Mouse (Mus musculus) effector memory CD4-positive, alpha-beta T cell, adult 7 months (primary cell): ENCODE results near the gene Celf2. TPM values are rescaled to one million over a fixed set of nuclear protein-coding genes. Genes with fewer than 3 reads are reported as not detected.

Experiments used
- polyA plus RNA-seq: library from polyadenylated mRNA; unstranded; fragments of 100-300 nt; shearing (Covaris generic); gene quantifications from one replicate; pipeline ENCODE4 v1.2.1, GENCODE M21; 2017

The Celf2 gene
- 192 TPM for polyA plus RNA-seq

GRCm38 (mm10) chr2:7509463-7509862, at the start of gene Celf2:
Gene Celf2 (minus strand): TSS chr2:7509563.

